Mouse (Mus musculus) lung, postnatal 0 days (tissue): Measurements from ENCODE around the gene Syne3. TPM values are rescaled to one million over a fixed set of nuclear protein-coding genes. Genes with fewer than 3 reads are reported as not detected.
A peak's percentile ranks its signal among the peaks of the same experiment; 100 is the strongest.

ENCODE experiments used
- ATAC-seq: fragments of 200-750 bp; cut with Nextera tagmentation; 2 replicates; pipeline ENCODE4 v1.8.0; 2017; ENCODE audit warnings: moderate library complexity
- DNase-seq: peaks from one replicate; pipeline ENCODE4 v3.0.0-alpha.2; 2016; ENCODE audit warnings: low spot score
- H3K27ac ChIP-seq: fragments of 300-500 bp; sonication (generic); 2 replicates; pipeline ENCODE4 v1.5.1; 2014; ENCODE audit warnings: antibody characterized with exemption, mild to moderate bottlenecking, low read length, mixed read lengths
- H3K27me3 ChIP-seq: fragments of 300-500 bp; sonication (generic); replicated peaks from 2 replicates; pipeline ENCODE4 v1.6.1; 2014; ENCODE audit warnings: low read length, mixed read lengths; ENCODE audit not compliant: insufficient read depth
- H3K36me3 ChIP-seq: fragments of 300-500 bp; sonication (generic); 2 replicates; pipeline ENCODE4 v1.6.1; 2014; ENCODE audit warnings: low read length, mixed read lengths; ENCODE audit not compliant: insufficient read depth
- H3K4me1 ChIP-seq: fragments of 300-500 bp; sonication (generic); 2 replicates; pipeline ENCODE4 v1.6.1; 2014; ENCODE audit warnings: antibody characterized with exemption, low read depth, low read length, mixed read lengths; ENCODE audit not compliant: insufficient read depth
- H3K4me2 ChIP-seq: fragments of 300-500 bp; sonication (generic); replicated peaks from 2 replicates; pipeline ENCODE4 v1.6.1; 2014; ENCODE audit warnings: low read depth, mild to moderate bottlenecking, low read length, moderate library complexity, mixed read lengths
- H3K4me3 ChIP-seq: fragments of 300-500 bp; sonication (generic); 2 replicates; pipeline ENCODE4 v1.5.1; 2014; ENCODE audit warnings: low read depth, low read length
- H3K9ac ChIP-seq: fragments of 300-500 bp; sonication (generic); replicated peaks from 2 replicates; pipeline ENCODE4 v1.6.1; 2014; ENCODE audit warnings: low read depth, mild to moderate bottlenecking
- H3K9me3 ChIP-seq: fragments of 300-500 bp; sonication (generic); 2 replicates; pipeline ENCODE4 v1.6.1; 2016; ENCODE audit warnings: low read length, mixed read lengths
- CTCF ChIP-seq: IDR thresholded peaks from 2 replicates; pipeline ENCODE4 v1.5.1; 2016; ENCODE audit warnings: antibody characterized with exemption, mild to moderate bottlenecking
- EP300 ChIP-seq: IDR thresholded peaks from 2 replicates; pipeline ENCODE4 v1.6.1; 2016; ENCODE audit warnings: antibody characterized with exemption, mild to moderate bottlenecking, control low read depth
- WGBS: fragments of 180-500 bp; shearing (Covaris S2); extraction: QIAGEN DNeasy Blood & Tissue Kit; methylation state at CpG from one replicate; pipeline ENCODE4 v1.1.7; 2014; 5-methylcytosine and 5-hydroxymethylcytosine counted together
- polyA plus RNA-seq: library from polyadenylated mRNA; unstranded; fragments of >200 nt; fragmentation: Nextera tagmentation; extraction: Ambion mirVana; gene quantifications from 2 replicates; pipeline ENCODE4 v1.2.1, GENCODE M21; 2015

Gene Syne3
- polyA plus RNA-seq, 1 experiment from 2014 or later, result 1.2 TPM

- peak; percentile 45 for ATAC-seq
- Histone ChIP-seq H3K4me1 (no peaks in the 10 kb centered on the region), H3K4me3 (no peak overlapping the region), H3K9ac (no peak overlapping the region), H3K36me3 (no peaks in the 10 kb centered on the region), H3K27ac (peak overlapping the region; percentile 54), H3K9me3 (no peaks in the 10 kb centered on the region), H3K27me3 (no peaks in the 10 kb centered on the region), H3K4me2 (no peak overlapping the region; the same call in 1 of the 2 replicates)
- WGBS, result 69% methylated on average over 22 of the region's 22 CpGs
- DNase-seq, result peak; percentile 31
- no peak; the same call in none of the 2 replicates for TF ChIP-seq EP300
- no peak for TF ChIP-seq CTCF
These were observed 30.5 kb downstream of the Syne3 start for GRCm38 (mm10) chr12:104978943-104979723.

- Histone ChIP-seq H3K27ac (peak overlapping the region; percentile 54), H3K27me3 (no peaks in the 10 kb centered on the region), H3K9me3 (no peaks in the 10 kb centered on the region), H3K4me3 (no peak overlapping the region), H3K9ac (no peak overlapping the region), H3K4me2 (no peak overlapping the region; the same call in 1 of the 2 replicates), H3K4me1 (no peaks in the 10 kb centered on the region), H3K36me3 (no peaks in the 10 kb centered on the region)
- TF ChIP-seq CTCF, result no peak
- peak; percentile 29 for TF ChIP-seq EP300
- 27% methylated on average over 9 of the region's 9 CpGs for WGBS
- peak; percentile 79 for ATAC-seq
- peak; percentile 86 for DNase-seq
These were observed 31.2 kb downstream of the Syne3 start for GRCm38 (mm10) chr12:104978420-104978819.

- DNase-seq, result peak; percentile 60
- no peak overlapping the region for H3K4me3 ChIP-seq
- no peaks in the 10 kb centered on the region for H3K36me3 ChIP-seq
- H3K4me1 ChIP-seq, result no peaks in the 10 kb centered on the region
- no peak for TF ChIP-seq EP300
- no peak for TF ChIP-seq CTCF
- no peak; the same call in 1 of the 2 replicates for ATAC-seq
- no peak overlapping the region for H3K27ac ChIP-seq
- H3K27me3 ChIP-seq, result no peaks in the 10 kb centered on the region
- 66% methylated on average over 7 of the region's 7 CpGs for WGBS
- H3K4me2 ChIP-seq, result no peak overlapping the region
- no peaks in the 10 kb centered on the region for H3K9me3 ChIP-seq
- no peak overlapping the region for H3K9ac ChIP-seq
These were observed 32.7 kb downstream of the Syne3 start for GRCm38 (mm10) chr12:104976903-104977302.

GRCm38 (mm10) chr12:104976331-104976817 lies 33.2 kb downstream of the Syne3 start:
- Histone ChIP-seq H3K9me3 (no peaks in the 10 kb centered on the region), H3K27me3 (no peaks in the 10 kb centered on the region), H3K27ac (no peak overlapping the region), H3K4me3 (no peak overlapping the region), H3K4me2 (no peak overlapping the region), H3K4me1 (no peaks in the 10 kb centered on the region), H3K9ac (no peak overlapping the region), H3K36me3 (no peaks in the 10 kb centered on the region)
- DNase-seq, result no peak
- 55% methylated on average over 8 of the region's 8 CpGs for WGBS
- ATAC-seq, result no peak
- TF ChIP-seq CTCF (no peak), EP300 (no peak)

- Histone ChIP-seq H3K9me3 (no peaks in the 10 kb centered on the region), H3K4me3 (no peak overlapping the region), H3K4me2 (no peak overlapping the region), H3K27ac (no peak overlapping the region), H3K4me1 (no peaks in the 10 kb centered on the region), H3K9ac (no peak overlapping the region), H3K27me3 (no peaks in the 10 kb centered on the region), H3K36me3 (no peaks in the 10 kb centered on the region)
- TF ChIP-seq CTCF (no peak), EP300 (no peak)
- WGBS, result 61% methylated on average over 6 of the region's 6 CpGs
- DNase-seq, result no peak
- no peak for ATAC-seq
These were observed 36.7 kb downstream of the Syne3 start for GRCm38 (mm10) chr12:104972860-104973259.

- DNase-seq, result no peak
- Histone ChIP-seq H3K4me3 (no peak overlapping the region), H3K9me3 (no peaks in the 10 kb centered on the region), H3K9ac (no peak overlapping the region), H3K4me1 (no peaks in the 10 kb centered on the region), H3K27ac (no peak overlapping the region), H3K4me2 (no peak overlapping the region), H3K27me3 (no peaks in the 10 kb centered on the region), H3K36me3 (no peaks in the 10 kb centered on the region)
- 79% methylated on average over 4 of the region's 4 CpGs for WGBS
- TF ChIP-seq CTCF (no peak), EP300 (no peak)
- no peak for ATAC-seq
These were observed 40.0 kb downstream of the Syne3 start for GRCm38 (mm10) chr12:104969618-104970017.
